Mouse (Mus musculus): Measurements from ENCODE around the gene Rhoa.
"Not testable (repeated sequence)": the region's sequence is repeated elsewhere in the genome, so short reads cannot be mapped to it uniquely, and the experiment has no call there.

Gene Rhoa

GRCm38 (mm10) chr9:108305629-108306520, at the start of gene Rhoa, which contains the start of gene Tcta:
Rhoa (plus strand) TSS chr9:108306129.
Tcta (minus strand) TSS chr9:108306160.
- peak; percentile 99 for DNase-seq (ENCODE audit: low spot score)

GRCm38 (mm10) chr9:108260526-108260925, 45.4 kb upstream of the Rhoa start:
- DNase-seq (ENCODE audit: low spot score), result no peak

GRCm38 (mm10) chr9:108261865-108262264, 44.1 kb upstream of the Rhoa start:
- DNase-seq (ENCODE audit: low spot score), result no peak

- no peak for DNase-seq (ENCODE audit: low spot score)
These were observed 43.4 kb upstream of the Rhoa start for GRCm38 (mm10) chr9:108262494-108263049.

DNA sequence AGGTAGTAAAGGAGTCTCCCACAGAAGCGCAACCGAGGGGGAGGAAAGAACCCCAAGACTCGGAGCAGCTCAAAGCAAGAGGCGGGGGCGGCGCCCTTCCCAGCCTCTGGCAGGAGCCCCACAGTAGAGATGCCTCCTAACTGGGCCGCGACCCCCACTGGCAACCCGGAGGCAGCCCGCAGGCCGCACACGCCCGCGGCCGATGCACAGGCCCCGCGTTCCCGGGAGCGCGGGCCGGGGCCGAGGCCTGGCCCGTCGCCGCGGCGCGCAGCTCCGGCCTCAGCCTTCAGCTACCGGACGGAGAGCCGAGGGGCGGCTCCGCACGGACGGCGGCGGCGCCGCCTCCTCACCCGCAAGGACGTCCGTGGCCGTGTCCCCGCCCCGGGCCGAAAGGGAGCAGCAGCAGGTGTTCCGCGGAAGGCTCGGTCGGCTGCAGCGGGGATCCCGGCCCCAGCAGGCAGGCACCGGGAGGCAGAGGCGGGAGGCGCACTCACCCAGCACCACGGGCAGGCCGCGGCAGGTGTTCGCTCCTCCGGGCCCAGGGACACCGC, 42.7 kb upstream of the Rhoa start:
- no peak for DNase-seq (ENCODE audit: low spot score)

DNA sequence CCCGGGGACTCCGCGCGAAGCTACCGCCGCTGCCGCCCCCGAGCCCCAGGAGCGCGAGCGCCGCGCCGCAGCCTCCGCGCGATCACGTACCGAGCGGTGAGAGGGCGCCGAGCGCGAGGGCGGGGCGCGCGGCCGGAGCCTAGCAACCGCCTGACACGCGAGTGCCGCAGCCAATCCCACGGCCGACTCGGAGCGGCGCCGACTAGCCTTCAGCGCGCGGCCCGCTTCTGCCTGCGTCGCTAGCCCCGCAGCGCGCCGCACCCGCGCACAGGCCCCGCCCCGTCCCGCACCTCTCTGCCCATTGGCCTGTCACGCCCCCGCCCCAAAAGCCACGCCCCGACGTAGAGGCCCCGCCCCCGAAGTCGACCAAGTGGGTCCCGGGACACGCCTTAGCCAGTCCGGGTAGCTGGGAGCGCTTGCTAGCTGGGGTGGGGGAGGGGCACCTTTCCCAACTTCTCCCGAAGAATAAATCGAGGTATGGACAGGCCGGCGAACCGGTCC, 42.2 kb upstream of the Rhoa start, which contains the start of gene Dag1:
Gene Dag1 (minus strand): TSS at position 269 of the 501 bp plus-strand sequence.
- peak; percentile 98 for DNase-seq (ENCODE audit: low spot score)

GRCm38 (mm10) chr9:108264191-108264921, 41.6 kb upstream of the Rhoa start:
- peak; percentile 64 for DNase-seq (ENCODE audit: low spot score)

DNA sequence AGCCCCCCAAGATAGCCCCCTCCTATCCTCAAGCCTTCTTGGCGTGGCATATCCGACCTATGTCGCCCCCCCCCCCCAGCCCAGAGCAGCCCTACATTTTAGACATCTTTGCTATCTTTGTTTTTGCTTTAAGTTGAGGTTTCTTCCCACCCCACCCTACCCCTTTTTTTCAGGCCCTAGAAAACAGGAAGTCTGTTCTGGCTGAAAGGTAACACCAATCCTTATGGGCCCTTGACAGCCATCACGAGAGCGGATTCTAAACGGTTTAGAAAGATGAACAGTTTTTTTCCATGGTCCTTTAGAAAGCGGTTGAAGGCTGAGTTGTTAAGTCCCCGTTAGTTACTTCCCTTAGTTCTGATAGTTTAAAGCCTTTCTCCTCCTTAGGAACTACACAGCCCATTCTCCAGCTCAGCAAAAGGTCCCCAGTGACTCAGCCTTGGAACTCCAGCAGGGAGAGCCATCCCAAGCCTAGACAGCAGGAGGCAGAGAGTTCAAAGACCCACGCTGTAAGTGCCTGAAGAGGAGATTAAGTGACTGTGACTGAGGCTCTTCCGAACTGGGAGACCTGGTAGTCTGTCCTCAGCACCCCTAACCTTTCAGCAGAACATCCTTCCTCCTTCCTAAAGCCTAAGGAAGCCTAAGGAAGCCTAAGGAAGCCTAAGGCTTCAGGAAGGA, 39.5 kb upstream of the Rhoa start:
- no peak for DNase-seq (ENCODE audit: low spot score)

DNA sequence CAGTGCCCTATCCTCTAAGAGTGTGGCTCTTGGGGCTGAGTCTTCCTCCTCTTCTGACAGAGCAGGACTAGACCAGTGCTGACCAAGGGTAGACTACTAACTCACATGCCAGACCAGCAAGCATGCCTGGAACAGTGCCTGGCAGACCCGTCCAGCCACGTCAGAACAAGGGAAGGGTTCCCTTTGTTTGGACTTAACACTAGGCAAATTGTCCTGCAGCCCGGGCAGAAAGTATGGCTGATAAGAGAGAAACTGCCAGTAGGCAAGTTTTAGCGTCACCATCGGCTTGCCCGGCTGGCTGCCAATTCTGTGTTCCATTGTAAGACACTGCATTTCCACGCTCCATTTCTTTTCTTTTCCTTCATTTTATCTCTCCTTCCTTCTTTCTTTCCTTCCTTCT, 38.2 kb upstream of the Rhoa start:
- DNase-seq (ENCODE audit: low spot score), result peak; percentile 47

DNA sequence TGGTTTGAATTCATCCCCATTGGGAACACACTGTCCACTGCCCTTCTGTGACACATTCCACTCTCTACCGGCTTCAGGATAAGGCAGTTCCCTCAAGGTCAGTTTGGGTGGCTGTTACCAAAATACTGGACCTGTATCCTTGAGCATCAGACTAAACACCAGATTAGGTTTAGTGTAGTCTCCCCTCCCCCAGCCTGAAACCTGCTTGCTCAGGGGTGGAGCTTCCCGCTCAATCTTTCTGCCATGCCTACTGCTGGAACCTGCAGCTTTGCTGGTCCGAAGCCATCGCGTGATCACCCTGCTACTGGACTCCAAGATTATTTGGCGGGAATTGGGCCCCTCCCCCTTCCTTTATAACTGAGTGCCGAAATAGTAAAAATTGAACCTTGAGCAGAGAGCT, 37.2 kb upstream of the Rhoa start:
- peak; percentile 84 for DNase-seq (ENCODE audit: low spot score)

GRCm38 (mm10) chr9:108271941-108272340, 34.0 kb upstream of the Rhoa start:
- no peak for DNase-seq (ENCODE audit: low spot score)

- no peak for DNase-seq (ENCODE audit: low spot score)
These were observed 33.2 kb upstream of the Rhoa start for GRCm38 (mm10) chr9:108272691-108273090.

DNA sequence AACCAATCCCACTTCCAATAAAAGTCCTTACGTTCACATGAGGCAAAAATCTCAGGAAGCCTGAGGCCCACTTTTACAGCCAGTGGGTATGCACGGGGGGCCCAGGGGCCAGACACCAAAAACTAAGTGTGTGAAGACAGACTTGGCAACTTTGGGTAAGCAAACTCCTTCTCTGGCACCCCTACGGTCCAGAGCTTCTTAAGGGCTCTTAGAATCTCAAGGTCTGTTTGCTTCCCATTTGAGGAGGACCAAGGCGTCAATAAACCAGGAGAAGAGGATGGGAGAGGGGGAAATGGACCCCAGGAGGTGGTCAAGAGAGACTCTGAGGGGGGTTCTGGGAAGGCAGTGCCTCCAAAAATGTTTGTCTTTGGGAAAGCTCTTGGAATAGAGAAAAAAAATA, 32.4 kb upstream of the Rhoa start:
- no peak for DNase-seq (ENCODE audit: low spot score)

- DNase-seq (ENCODE audit: low spot score), result peak; percentile 77
These were observed 31.2 kb upstream of the Rhoa start for GRCm38 (mm10) chr9:108274476-108275330.

- no peak for DNase-seq (ENCODE audit: low spot score)
These were observed 30.6 kb upstream of the Rhoa start for GRCm38 (mm10) chr9:108275331-108275659.

- no peak for DNase-seq (ENCODE audit: low spot score)
These were observed 27.1 kb upstream of the Rhoa start for GRCm38 (mm10) chr9:108278697-108279450.

DNA sequence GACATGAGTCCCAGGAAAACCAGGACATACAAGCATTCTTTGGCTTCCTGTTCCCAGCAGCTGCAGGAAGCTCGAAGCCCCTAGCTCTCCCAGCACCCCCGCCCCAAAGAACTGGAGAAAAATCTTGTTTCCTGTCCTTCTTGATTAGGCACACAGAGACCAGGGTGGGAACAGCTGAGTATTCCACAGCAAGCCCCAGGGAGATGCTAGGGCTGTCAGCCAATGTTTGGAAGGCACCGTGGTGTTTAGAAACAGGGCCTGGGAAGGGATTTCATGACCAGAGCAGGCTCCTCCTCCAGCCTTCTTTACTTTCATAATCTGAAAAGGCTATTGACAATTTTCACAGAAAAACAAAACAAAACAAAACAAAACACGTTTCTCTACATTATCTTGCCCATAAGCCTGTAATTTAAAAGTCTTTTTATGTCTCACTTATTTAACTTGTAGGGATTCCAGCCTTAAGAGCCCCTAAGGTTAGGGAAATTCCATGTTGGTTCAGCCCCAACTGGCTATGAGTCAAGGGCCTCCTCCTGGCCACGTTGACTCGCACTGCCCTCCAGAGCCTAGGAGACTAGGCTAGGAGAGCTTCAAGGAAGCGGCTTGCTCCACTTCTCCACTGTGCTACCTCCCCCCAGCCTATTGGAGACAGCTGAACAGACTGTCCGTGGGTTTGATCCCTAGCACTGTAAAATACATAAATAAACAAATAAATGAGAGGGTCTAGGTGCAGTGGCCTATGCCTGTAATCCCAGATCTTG, 25.7 kb upstream of the Rhoa start:
- peak; percentile 62 for DNase-seq (ENCODE audit: low spot score)

- no peak for DNase-seq (ENCODE audit: low spot score)
These were observed 21.5 kb upstream of the Rhoa start for GRCm38 (mm10) chr9:108284410-108284809.

GRCm38 (mm10) chr9:108287526-108288238, 18.2 kb upstream of the Rhoa start:
- DNase-seq (ENCODE audit: low spot score), result not testable (repeated sequence)
